Mouse (Mus musculus) bone marrow, adult 2 months (tissue): Measurements from ENCODE around the gene Rbm39. TPM values are rescaled to one million over a fixed set of nuclear protein-coding genes. Genes with fewer than 3 reads are reported as not detected.
"Not testable (repeated sequence)": the region's sequence is repeated elsewhere in the genome, so short reads cannot be mapped to it uniquely, and the experiment has no call there.

Experiments used
- H3K27ac ChIP-seq: fragments of 200-500 bp; 2 replicates; pipeline ENCODE4 v1.5.1; 2012; ENCODE audit warnings: low read depth, mild to moderate bottlenecking, control low read depth, inconsistent platforms, low read length; ENCODE audit not compliant: control insufficient read depth, poor library complexity, insufficient read depth
- H3K4me1 ChIP-seq: fragments of 200-500 bp; 2 replicates; pipeline ENCODE4 v1.6.1; 2011; ENCODE audit warnings: low read length; ENCODE audit not compliant: control insufficient read depth, insufficient read depth
- H3K4me3 ChIP-seq: fragments of 200-500 bp; replicated peaks from 2 replicates; pipeline ENCODE3; 2011; ENCODE audit warnings: mild to moderate bottlenecking, low read depth, low read length, control low read depth; ENCODE audit not compliant: control insufficient read depth
- CTCF ChIP-seq: fragments of 200-500 bp; IDR thresholded peaks from 2 replicates; pipeline ENCODE4 v1.5.1; 2011; ENCODE audit warnings: low read length, control low read depth; ENCODE audit not compliant: control insufficient read depth, insufficient read depth
- POLR2A ChIP-seq: fragments of 200-500 bp; IDR thresholded peaks from 2 replicates; pipeline ENCODE4 v1.6.1; 2011; ENCODE audit warnings: low read depth, mild to moderate bottlenecking, control low read depth, low read length, borderline replicate concordance; ENCODE audit not compliant: control insufficient read depth
- WGBS: fragments of 180-500 bp; shearing (Covaris S2); methylation state at CpG from one replicate; pipeline ENCODE4 v1.1.7; 2018; 5-methylcytosine and 5-hydroxymethylcytosine counted together
- polyA plus RNA-seq: library from polyadenylated mRNA; stranded (reverse); fragments of >200 nt; gene quantifications from 2 replicates; pipeline ENCODE4 v1.2.4, GENCODE M21; 2011; ENCODE audit warnings: low replicate concordance; ENCODE audit not compliant: missing spikeins, insufficient read depth, insufficient read length

The Rbm39 gene
- polyA plus RNA-seq, 1 experiment = 329 TPM

DNA sequence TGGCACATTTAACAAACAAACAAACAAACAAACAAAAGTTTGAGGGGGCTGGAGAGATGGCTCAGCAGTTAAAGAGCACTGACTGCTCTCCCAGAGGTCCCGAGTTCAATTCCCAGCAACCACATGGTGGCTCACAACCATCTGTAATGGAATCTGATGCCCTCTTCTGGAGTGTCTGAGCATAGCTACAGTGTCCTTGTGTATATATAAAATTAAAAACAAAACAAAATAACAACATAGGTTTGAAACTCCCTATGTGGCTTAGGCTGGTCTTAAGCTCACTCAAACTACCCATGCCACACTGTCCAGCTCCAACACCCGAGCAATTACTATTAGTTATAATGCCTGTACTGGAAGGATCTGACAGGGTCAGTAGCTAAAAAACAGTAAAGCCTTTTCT is 37.2 kb downstream of the Rbm39 start:
- WGBS = 82% methylated on average over 2 of the region's 2 CpGs
- Histone ChIP-seq H3K27ac (no peak overlapping the region), H3K4me1 (peaks cover 2% of the 10 kb centered on the region), H3K4me3 (no peak overlapping the region)
- TF ChIP-seq CTCF = no peak
- no peak for TF ChIP-seq POLR2A

DNA sequence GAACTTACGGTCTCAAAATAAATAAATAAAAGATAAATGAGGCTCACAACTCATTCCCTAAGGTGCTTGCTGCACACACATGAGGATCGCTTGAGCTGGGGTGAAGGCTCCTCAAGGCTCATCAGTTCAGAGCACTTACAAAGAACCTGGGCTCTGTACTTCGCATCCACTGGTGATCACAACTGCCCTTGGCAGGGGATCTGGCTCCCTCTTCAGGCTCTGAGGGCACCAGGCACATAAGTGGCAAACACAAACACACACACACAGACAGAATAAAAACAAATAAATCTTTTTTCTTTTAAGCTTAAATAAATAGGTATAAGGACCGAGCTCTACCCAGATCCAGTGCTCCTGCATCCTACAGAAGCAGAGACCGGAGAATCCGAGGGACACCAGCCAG is 44.3 kb downstream of the Rbm39 start:
- WGBS = 87% methylated on average over 6 of the region's 6 CpGs
- Histone ChIP-seq H3K4me3 (no peak overlapping the region), H3K4me1 (no peaks in the 10 kb centered on the region), H3K27ac (no peak overlapping the region)
- TF ChIP-seq CTCF (peak; percentile 60), POLR2A (no peak)

DNA sequence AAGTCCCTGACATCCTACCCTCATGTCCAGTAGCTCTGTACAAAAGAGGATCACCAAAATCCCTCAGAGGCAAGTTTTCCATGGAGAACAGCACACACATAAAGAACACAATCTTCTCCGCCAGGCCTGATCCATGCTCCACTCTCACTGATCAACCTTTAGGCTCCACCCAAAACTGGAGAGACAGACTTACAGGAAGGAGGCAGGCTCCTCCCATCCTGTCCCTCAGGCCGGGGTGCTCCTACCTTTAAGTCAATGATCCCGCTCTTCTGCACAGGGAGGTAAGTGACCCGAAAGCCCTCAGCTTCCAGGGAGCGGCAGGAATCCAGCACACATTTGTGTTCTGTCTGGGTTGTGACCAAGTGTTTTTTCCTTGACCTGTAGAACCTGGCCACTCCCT is 45.9 kb downstream of the Rbm39 start:
- 84% methylated on average over 5 of the region's 5 CpGs for WGBS
- H3K4me1 ChIP-seq = no peaks in the 10 kb centered on the region
- no peak overlapping the region for H3K27ac ChIP-seq
- no peak for TF ChIP-seq POLR2A
- TF ChIP-seq CTCF = no peak
- H3K4me3 ChIP-seq = no peak overlapping the region

DNA sequence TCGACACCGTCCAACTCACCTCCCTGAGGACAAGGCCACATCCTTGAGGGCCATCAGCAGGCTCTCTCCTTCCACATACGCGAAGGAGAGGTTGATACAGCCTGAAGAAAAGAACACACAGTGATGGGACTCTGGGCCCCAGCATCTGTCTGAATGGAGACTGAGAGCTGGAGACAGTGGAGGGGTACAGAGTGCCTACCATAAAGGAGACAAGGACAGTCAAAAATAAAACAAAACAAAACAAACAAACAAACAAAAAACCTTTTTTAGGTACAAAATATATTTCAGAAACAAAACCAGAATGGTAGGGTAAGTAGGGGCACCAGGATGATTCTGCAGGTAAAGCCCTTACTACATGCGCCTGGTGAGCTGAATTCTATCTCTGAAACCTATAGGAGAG is 53.0 kb downstream of the Rbm39 start, which contains the start of gene Gm28036:
Gm28036 (minus strand) TSS at position 101 of the 400 bp plus-strand sequence.
- WGBS = 98% methylated on average over 5 of the region's 5 CpGs
- no peaks in the 10 kb centered on the region for H3K4me1 ChIP-seq
- H3K27ac ChIP-seq = no peak within 1 kb of the TSS; the same call in 1 of the 2 replicates
- no peak for TF ChIP-seq POLR2A
- no peak for TF ChIP-seq CTCF
- no peak within 1 kb of the TSS for H3K4me3 ChIP-seq

DNA sequence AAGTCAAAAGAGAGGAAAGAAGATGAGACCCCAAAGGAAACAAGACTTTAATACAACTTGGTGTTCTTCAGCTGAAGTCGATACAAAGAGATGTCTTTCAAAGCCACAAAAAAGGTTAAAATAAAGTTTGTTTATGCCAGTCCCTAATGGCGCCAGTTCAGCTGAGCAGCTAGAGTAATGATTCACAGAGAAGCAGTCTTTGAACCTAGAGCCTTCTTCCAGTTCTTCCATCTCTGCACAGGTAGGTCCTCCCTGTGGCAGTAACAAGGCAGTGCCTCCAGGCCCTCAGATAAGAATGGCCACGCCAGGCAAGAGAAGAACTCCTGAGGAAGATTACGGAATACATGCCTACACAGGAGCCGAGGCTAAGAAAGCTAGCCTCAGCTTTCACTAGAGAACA is 56.3 kb downstream of the Rbm39 start:
- no peak for TF ChIP-seq CTCF
- no peak for TF ChIP-seq POLR2A
- Histone ChIP-seq H3K4me3 (no peak overlapping the region), H3K4me1 (no peaks in the 10 kb centered on the region), H3K27ac (no peak overlapping the region)
- WGBS = 91% methylated on average over 5 of the region's 5 CpGs

DNA sequence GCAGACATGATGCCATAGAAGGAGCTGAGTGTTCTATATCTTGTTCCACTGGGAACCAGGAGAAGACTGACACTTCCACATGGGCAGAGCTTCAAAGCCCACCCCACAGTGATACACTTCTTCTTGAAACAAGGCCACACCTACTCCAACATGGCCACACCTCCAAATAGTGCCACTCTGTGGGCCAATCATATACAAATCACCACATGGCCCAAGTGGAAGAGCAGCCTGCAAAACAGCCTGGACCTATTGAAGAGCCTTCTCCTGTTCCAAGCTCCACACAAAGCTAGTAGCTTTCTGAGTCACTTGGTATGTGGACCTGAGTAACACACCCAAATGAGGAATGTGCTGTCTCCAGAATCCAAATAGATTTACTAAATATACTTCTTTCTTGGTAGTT is 60.5 kb downstream of the Rbm39 start:
- Histone ChIP-seq H3K27ac (no peak overlapping the region), H3K4me3 (no peak overlapping the region), H3K4me1 (no peaks in the 10 kb centered on the region)
- TF ChIP-seq CTCF (no peak), POLR2A (no peak)

DNA sequence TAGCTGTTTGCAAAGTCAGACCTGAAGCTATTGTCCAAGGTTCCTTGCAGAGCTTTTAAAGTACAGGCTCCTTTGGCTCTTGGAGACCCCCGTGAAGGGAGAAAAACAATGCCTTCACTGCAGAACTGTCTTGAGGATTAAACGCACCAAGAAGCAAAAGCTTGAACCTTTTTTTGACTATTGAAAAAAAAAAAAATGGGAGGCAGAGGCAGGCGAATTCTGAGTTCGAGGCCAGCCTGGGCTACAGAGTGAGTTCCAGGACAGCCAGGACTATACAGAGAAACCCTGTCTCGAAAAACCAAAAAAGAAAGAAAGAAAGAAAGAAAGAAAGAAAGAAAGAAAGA is 68.0 kb downstream of the Rbm39 start:
- Histone ChIP-seq H3K4me3 (peak overlapping the region; percentile 92), H3K27ac (peak overlapping the region; percentile 95; the same call in 1 of the 2 replicates)
- H3K4me1 ChIP-seq = not testable (repeated sequence)
- 8% methylated on average over 5 of the region's 5 CpGs for WGBS

DNA sequence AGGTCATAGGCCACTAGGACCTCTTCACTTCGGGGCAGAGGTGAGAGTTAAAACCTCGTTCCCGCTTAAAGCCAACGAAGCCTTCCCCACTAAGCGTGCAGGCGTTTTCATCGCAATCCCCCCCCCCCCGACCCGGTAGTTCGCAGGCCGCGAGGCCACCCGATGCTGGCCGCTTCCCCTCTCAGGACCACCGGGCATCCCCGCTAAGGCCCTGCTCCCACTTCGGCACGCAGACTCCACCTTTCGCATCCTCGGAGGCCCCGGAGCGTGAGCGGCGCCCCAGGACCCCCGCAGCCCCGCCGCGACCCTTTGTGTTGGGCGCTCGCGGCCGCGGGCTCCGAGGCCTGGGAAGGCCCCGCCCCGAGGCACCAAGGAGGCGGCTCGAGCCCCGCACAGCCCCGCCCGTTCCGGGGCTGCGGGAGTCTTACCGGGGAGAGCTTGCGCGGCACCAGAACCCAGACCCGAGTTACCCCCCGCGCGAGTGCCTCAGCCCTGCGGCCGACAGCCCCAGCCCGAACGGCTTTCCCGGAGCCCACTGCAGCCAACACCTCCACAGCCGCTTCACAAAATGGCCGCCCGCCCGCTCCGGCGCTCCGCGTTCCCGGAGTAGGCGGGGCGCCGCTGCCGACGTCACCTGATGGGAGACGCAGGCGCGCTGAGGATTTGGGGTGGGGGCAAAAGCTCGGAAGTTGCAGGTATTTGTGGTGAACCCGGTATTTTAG is 68.5 kb downstream of the Rbm39 start, which contains the start of the genes Cpne1 and Rbm12:
Cpne1 (minus strand) TSS at position 608 of the 722 bp plus-strand sequence.
Rbm12 (minus strand) TSS at position 621 of the 722 bp plus-strand sequence.
- under 1% methylated on average over 73 of the region's 74 CpGs for WGBS
- TF ChIP-seq POLR2A (peak; percentile 76; the same call in 1 of the 2 replicates), CTCF (no peak)
- Histone ChIP-seq H3K4me3 (peak within 1 kb of the TSS; percentile 92), H3K4me1 (no peaks in the 10 kb centered on the region; the same call in 1 of the 2 replicates), H3K27ac (peak within 1 kb of the TSS; percentile 95)
